Mouse (Mus musculus) midbrain, postnatal 0 days (tissue): ENCODE results near the gene Rpl23. TPM values are rescaled to one million over a fixed set of nuclear protein-coding genes. Genes with fewer than 3 reads are reported as not detected.

ENCODE experiments used
- ATAC-seq: fragments of 200-750 bp; cut with Nextera tagmentation; 2 replicates; pipeline ENCODE4 v1.8.0; 2017; ENCODE audit warnings: moderate number of reproducible peaks, mild to moderate bottlenecking, moderate TSS enrichment, moderate library complexity; ENCODE audit not compliant: low FRiP score
- DNase-seq: peaks from one replicate; pipeline ENCODE4 v3.0.0-alpha.2; 2015; ENCODE audit warnings: low spot score
- H3K27ac ChIP-seq: fragments of 300-500 bp; sonication (generic); 2 replicates; pipeline ENCODE4 v1.5.1; 2014; ENCODE audit warnings: low read depth, mild to moderate bottlenecking, low read length, mixed read lengths
- H3K27me3 ChIP-seq: fragments of 300-500 bp; sonication (generic); 2 replicates; pipeline ENCODE4 v1.6.1; 2014; ENCODE audit warnings: low read length, control low read depth, mixed read lengths; ENCODE audit not compliant: insufficient read depth
- H3K36me3 ChIP-seq: fragments of 300-500 bp; sonication (generic); 2 replicates; pipeline ENCODE4 v1.6.1; 2014; ENCODE audit warnings: low read length, control low read depth, mixed read lengths; ENCODE audit not compliant: insufficient read depth
- H3K4me1 ChIP-seq: fragments of 300-500 bp; sonication (generic); 2 replicates; pipeline ENCODE4 v1.6.1; 2014; ENCODE audit warnings: mild to moderate bottlenecking, control low read depth, antibody characterized with exemption, low read length, mixed read lengths; ENCODE audit not compliant: insufficient read depth
- H3K4me2 ChIP-seq: fragments of 300-500 bp; sonication (generic); 2 replicates; pipeline ENCODE4 v1.6.1; 2014; ENCODE audit warnings: low read depth, mild to moderate bottlenecking, low read length, mixed read lengths; ENCODE audit not compliant: poor library complexity, severe bottlenecking
- H3K4me3 ChIP-seq: fragments of 300-500 bp; sonication (generic); 2 replicates; pipeline ENCODE4 v1.5.1; 2014; ENCODE audit warnings: low read depth, mild to moderate bottlenecking, low read length, moderate library complexity
- H3K9ac ChIP-seq: fragments of 300-500 bp; sonication (generic); replicated peaks from 2 replicates; pipeline ENCODE4 v1.6.1; 2014; ENCODE audit warnings: mild to moderate bottlenecking, low read length, moderate library complexity, mixed read lengths; ENCODE audit not compliant: poor library complexity, severe bottlenecking
- H3K9me3 ChIP-seq: fragments of 300-500 bp; sonication (generic); 2 replicates; pipeline ENCODE4 v1.6.1; 2016; ENCODE audit warnings: low read length, control low read depth
- CTCF ChIP-seq: IDR thresholded peaks from 2 replicates; pipeline ENCODE4 v1.5.1; 2016; ENCODE audit warnings: antibody characterized with exemption, mild to moderate bottlenecking
- whole genome bisulfite sequencing: fragments of 180-500 bp; shearing (Covaris S2); extraction: QIAGEN DNeasy Blood & Tissue Kit; methylation state at CpG from one replicate; pipeline ENCODE4 v1.1.7; 2014; 5-methylcytosine and 5-hydroxymethylcytosine counted together
- polyA plus RNA-seq: library from polyadenylated mRNA; unstranded; fragments of >200 nt; fragmentation: Nextera tagmentation; extraction: Ambion mirVana; gene quantifications from 2 replicates; pipeline ENCODE4 v1.2.1, GENCODE M21; 2015
- total RNA-seq: library from RNA; depleted of rRNA; stranded (reverse); fragments of >200 nt; gene quantifications from 2 replicates; pipeline ENCODE4 v1.2.3, GENCODE M21; 2014

The Rpl23 gene
- total and polyA plus RNA-seq, 2 experiments from 2014 or later, result 177 to 329 TPM

GRCm38 (mm10) chr11:97758942-97759341 is 23.3 kb downstream of the Rpl23 start:
- peaks cover 36% of the 10 kb centered on the region for H3K36me3 ChIP-seq
- H3K4me3 ChIP-seq, result no peak overlapping the region
- no peak overlapping the region for H3K27ac ChIP-seq
- H3K4me1 ChIP-seq, result no peaks in the 10 kb centered on the region
- no peak overlapping the region for H3K4me2 ChIP-seq
- no peak for TF ChIP-seq CTCF
- no peak overlapping the region for H3K9ac ChIP-seq
- no peak for ATAC-seq
- no peaks in the 10 kb centered on the region for H3K9me3 ChIP-seq
- WGBS, result 84% methylated on average over 6 of the region's 6 CpGs
- no peak for DNase-seq
- no peaks in the 10 kb centered on the region for H3K27me3 ChIP-seq

- no peaks in the 10 kb centered on the region for H3K27me3 ChIP-seq
- no peak overlapping the region for H3K4me2 ChIP-seq
- no peak overlapping the region for H3K9ac ChIP-seq
- H3K27ac ChIP-seq, result no peak overlapping the region
- no peaks in the 10 kb centered on the region for H3K4me1 ChIP-seq
- no peaks in the 10 kb centered on the region for H3K9me3 ChIP-seq
- 93% methylated on average over 1 of the region's 1 CpGs for WGBS
- TF ChIP-seq CTCF, result no peak
- ATAC-seq (no peak), DNase-seq (no peak)
- H3K36me3 ChIP-seq, result peaks cover 42% of the 10 kb centered on the region
- no peak overlapping the region for H3K4me3 ChIP-seq
Observed at GRCm38 (mm10) chr11:97758125-97758524, 24.1 kb downstream of the Rpl23 start.

GRCm38 (mm10) chr11:97753277-97753676 is 29.0 kb downstream of the Rpl23 start:
- Histone ChIP-seq H3K27me3 (no peaks in the 10 kb centered on the region), H3K4me2 (no peak overlapping the region), H3K9me3 (no peaks in the 10 kb centered on the region), H3K36me3 (peaks cover 65% of the 10 kb centered on the region), H3K9ac (no peak overlapping the region), H3K27ac (no peak overlapping the region), H3K4me1 (no peaks in the 10 kb centered on the region), H3K4me3 (no peak overlapping the region)
- ATAC-seq, result no peak
- DNase-seq, result no peak
- WGBS, result 97% methylated on average over 8 of the region's 8 CpGs
- no peak for TF ChIP-seq CTCF

GRCm38 (mm10) chr11:97748496-97748895 is 33.7 kb downstream of the Rpl23 start:
- Histone ChIP-seq H3K27ac (no peak overlapping the region), H3K4me3 (no peak overlapping the region), H3K9ac (no peak overlapping the region), H3K36me3 (peaks cover 44% of the 10 kb centered on the region), H3K4me2 (no peak overlapping the region), H3K4me1 (peaks cover 2% of the 10 kb centered on the region; the same call in 1 of the 2 replicates), H3K9me3 (no peaks in the 10 kb centered on the region), H3K27me3 (no peaks in the 10 kb centered on the region)
- no peak for TF ChIP-seq CTCF
- 86% methylated on average over 5 of the region's 5 CpGs for WGBS
- DNase-seq (no peak), ATAC-seq (no peak)

GRCm38 (mm10) chr11:97747773-97748172 is 34.5 kb downstream of the Rpl23 start:
- Histone ChIP-seq H3K4me3 (no peak overlapping the region), H3K9ac (no peak overlapping the region), H3K4me1 (peaks cover 9% of the 10 kb centered on the region), H3K36me3 (peaks cover 37% of the 10 kb centered on the region), H3K9me3 (no peaks in the 10 kb centered on the region), H3K4me2 (no peak overlapping the region), H3K27me3 (no peaks in the 10 kb centered on the region), H3K27ac (no peak overlapping the region)
- 91% methylated on average over 8 of the region's 8 CpGs for WGBS
- ATAC-seq (no peak), DNase-seq (no peak)
- TF ChIP-seq CTCF, result no peak

GRCm38 (mm10) chr11:97745331-97745721 is 36.9 kb downstream of the Rpl23 start:
- H3K9ac ChIP-seq, result no peak overlapping the region
- peak overlapping the region; percentile 77 for H3K4me2 ChIP-seq
- DNase-seq (no peak), ATAC-seq (no peak)
- peak overlapping the region; percentile 71; the same call in 1 of the 2 replicates for H3K4me3 ChIP-seq
- H3K4me1 ChIP-seq, result peaks cover 17% of the 10 kb centered on the region
- H3K36me3 ChIP-seq, result peaks cover 19% of the 10 kb centered on the region; the same call in 1 of the 2 replicates
- no peak for TF ChIP-seq CTCF
- WGBS, result 8% methylated on average over 13 of the region's 13 CpGs
- no peaks in the 10 kb centered on the region for H3K9me3 ChIP-seq
- no peaks in the 10 kb centered on the region for H3K27me3 ChIP-seq
- H3K27ac ChIP-seq, result 0 out of 2 replicates have a peak overlapping the region, but pooled peaks have one; percentile 99
